Mouse (Mus musculus): ENCODE measurements around the gene Gm12258.

- 0 out of 2 replicates have a peak, but pooled peaks have one; percentile 7 for TF ChIP-seq CTCF (IDR thresholded peaks at IDR 0.05; ENCODE audit: borderline replicate concordance, insufficient read depth, low read depth, low read length)
- TF ChIP-seq POLR2A (IDR thresholded peaks at IDR 0.05; ENCODE audit: borderline replicate concordance, insufficient read depth, low read length): no peak
These were observed 35.0 kb upstream of the Gm12258 start for GRCm38 (mm10) chr11:58812001-58812400.
